Mouse (Mus musculus) erythroblast, embryonic 14.5 days (primary cell): Measurements from ENCODE around the gene Rab17.

Source experiments
- GATA1 ChIP-seq: IDR thresholded peaks from 2 replicates; pipeline ENCODE4 v1.6.1; 2012; ENCODE audit warnings: low read length, inconsistent platforms, mixed read lengths
- TAL1 ChIP-seq: IDR thresholded peaks from 3 replicates; pipeline ENCODE4 v1.6.1; 2012; ENCODE audit warnings: low read length, inconsistent platforms, mixed read lengths

DNA sequence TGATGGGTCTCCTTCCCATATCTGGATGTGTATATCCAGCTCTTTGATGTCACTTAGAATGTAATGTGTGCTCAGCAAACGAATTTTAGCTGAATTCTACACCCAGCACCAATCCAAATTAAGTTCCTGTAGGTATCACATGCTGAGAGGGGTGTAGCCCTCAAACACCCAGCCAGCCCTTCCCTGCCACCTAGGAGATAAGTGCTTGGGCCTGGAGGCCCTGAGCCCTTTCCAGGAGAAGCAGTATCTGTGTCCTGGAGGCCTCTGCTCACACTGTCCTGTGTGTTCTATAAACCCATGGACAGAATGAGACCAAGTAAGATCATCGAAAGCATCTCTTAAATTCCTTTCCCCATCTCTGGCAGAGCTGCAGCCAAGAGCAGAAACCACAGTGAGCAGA is 22.2 kb downstream of the Rab17 start:
- no peak for TF ChIP-seq GATA1
- no peak for TF ChIP-seq TAL1
